Mouse (Mus musculus) midbrain, embryonic 14.5 days (tissue): ENCODE measurements around the gene Depp1. TPM values are rescaled to one million over a fixed set of nuclear protein-coding genes. Genes with fewer than 3 reads are reported as not detected.
A peak's percentile ranks its signal among the peaks of the same experiment; 100 is the strongest.

Source experiments
- ATAC-seq: fragments of 200-750 bp; cut with Nextera tagmentation; 2 replicates; pipeline ENCODE4 v1.8.0; 2017; ENCODE audit warnings: moderate number of reproducible peaks, moderate library complexity; ENCODE audit not compliant: low FRiP score, low TSS enrichment
- DNase-seq: peaks from one replicate; pipeline ENCODE4 v3.0.0-alpha.2; 2015
- H3K27ac ChIP-seq: fragments of 300-500 bp; sonication (generic); replicated peaks from 2 replicates; pipeline ENCODE4 v1.5.1; 2014; ENCODE audit warnings: mild to moderate bottlenecking, low read depth, low read length, moderate library complexity
- H3K27me3 ChIP-seq: fragments of 300-500 bp; sonication (generic); 2 replicates; pipeline ENCODE4 v1.6.1; 2014; ENCODE audit warnings: low read length, control low read depth, mixed read lengths; ENCODE audit not compliant: control insufficient read depth, insufficient read depth
- H3K36me3 ChIP-seq: fragments of 300-500 bp; sonication (generic); 2 replicates; pipeline ENCODE4 v1.6.1; 2014; ENCODE audit warnings: low read length, control low read depth; ENCODE audit not compliant: control insufficient read depth, insufficient read depth
- H3K4me1 ChIP-seq: fragments of 300-500 bp; sonication (generic); 2 replicates; pipeline ENCODE4 v1.6.1; 2014; ENCODE audit warnings: mild to moderate bottlenecking, antibody characterized with exemption, low read length, control low read depth; ENCODE audit not compliant: control insufficient read depth, insufficient read depth
- H3K4me2 ChIP-seq: fragments of 300-500 bp; sonication (generic); 2 replicates; pipeline ENCODE4 v1.6.1; 2014; ENCODE audit warnings: mild to moderate bottlenecking, low read length, moderate library complexity
- H3K4me3 ChIP-seq: fragments of 300-500 bp; sonication (generic); replicated peaks from 2 replicates; pipeline ENCODE4 v1.5.1; 2014; ENCODE audit warnings: low read depth, low read length
- H3K9ac ChIP-seq: fragments of 300-500 bp; sonication (generic); replicated peaks from 2 replicates; pipeline ENCODE4 v1.6.1; 2014; ENCODE audit warnings: mild to moderate bottlenecking, low read length, moderate library complexity
- H3K9me3 ChIP-seq: fragments of 300-500 bp; sonication (generic); 2 replicates; pipeline ENCODE4 v1.6.1; 2016; ENCODE audit warnings: low read length, control low read depth, mixed read lengths; ENCODE audit not compliant: control insufficient read depth
- WGBS: fragments of 180-500 bp; shearing (Covaris S2); extraction: QIAGEN DNeasy Blood & Tissue Kit; methylation state at CpG from one replicate; pipeline ENCODE4 v1.1.7; 2014; 5-methylcytosine and 5-hydroxymethylcytosine counted together
- polyA plus RNA-seq: library from polyadenylated mRNA; unstranded; fragments of >200 nt; fragmentation: Nextera tagmentation; extraction: Ambion mirVana; gene quantifications from 2 replicates; pipeline ENCODE4 v1.2.1, GENCODE M21; 2014

Depp1 gene
- polyA plus RNA-seq, 1 experiment from 2014 or later: 7.3 TPM

GRCm38 (mm10) chr6:116664031-116664430 is 13.6 kb downstream of the Depp1 start:
- no peaks in the 10 kb centered on the region for H3K27me3 ChIP-seq
- no peak overlapping the region for H3K27ac ChIP-seq
- H3K4me2 ChIP-seq: no peak overlapping the region
- H3K9ac ChIP-seq: no peak overlapping the region
- no peak overlapping the region for H3K4me3 ChIP-seq
- H3K36me3 ChIP-seq: no peaks in the 10 kb centered on the region
- no peaks in the 10 kb centered on the region for H3K4me1 ChIP-seq
- DNase-seq (no peak), ATAC-seq (no peak)
- no peaks in the 10 kb centered on the region for H3K9me3 ChIP-seq
- WGBS: 80% methylated on average over 6 of the region's 6 CpGs

GRCm38 (mm10) chr6:116664830-116665229 is 14.4 kb downstream of the Depp1 start:
- Histone ChIP-seq H3K4me2 (no peak overlapping the region), H3K4me1 (no peaks in the 10 kb centered on the region), H3K27ac (no peak overlapping the region), H3K9ac (no peak overlapping the region), H3K4me3 (no peak overlapping the region), H3K9me3 (no peaks in the 10 kb centered on the region), H3K36me3 (no peaks in the 10 kb centered on the region), H3K27me3 (no peaks in the 10 kb centered on the region)
- 74% methylated on average over 3 of the region's 3 CpGs for WGBS
- DNase-seq (no peak), ATAC-seq (no peak)

GRCm38 (mm10) chr6:116666085-116666750 is 15.8 kb downstream of the Depp1 start:
- Histone ChIP-seq H3K9ac (no peak overlapping the region), H3K4me1 (peaks cover 12% of the 10 kb centered on the region), H3K9me3 (no peaks in the 10 kb centered on the region), H3K4me3 (no peak overlapping the region), H3K36me3 (no peaks in the 10 kb centered on the region), H3K27me3 (no peaks in the 10 kb centered on the region), H3K4me2 (no peak overlapping the region), H3K27ac (no peak overlapping the region)
- 79% methylated on average over 12 of the region's 12 CpGs for WGBS
- DNase-seq (no peak), ATAC-seq (no peak)

DNA sequence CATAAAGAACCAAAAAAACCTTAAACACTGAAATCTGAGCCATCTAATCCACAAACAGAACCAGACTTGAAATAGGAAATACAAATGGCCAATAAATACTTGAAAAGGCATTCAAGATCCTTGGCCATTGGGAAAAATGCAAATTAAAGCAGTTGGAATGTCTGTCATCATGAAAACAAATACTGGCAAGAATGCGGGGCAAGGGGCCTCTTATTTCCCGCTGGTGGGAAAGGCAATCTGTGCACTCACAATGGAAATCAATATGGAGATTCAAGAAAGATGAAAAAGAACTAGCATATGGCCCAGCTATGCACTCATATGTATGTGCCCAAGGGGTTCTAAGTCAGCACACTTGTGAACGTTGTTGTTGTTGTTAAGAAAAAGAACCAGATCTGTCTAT is 16.5 kb downstream of the Depp1 start:
- peaks cover 14% of the 10 kb centered on the region for H3K4me1 ChIP-seq
- ATAC-seq (no peak), DNase-seq (peak; percentile 15)
- no peaks in the 10 kb centered on the region for H3K9me3 ChIP-seq
- no peak overlapping the region for H3K4me2 ChIP-seq
- WGBS: 19% methylated on average over 3 of the region's 3 CpGs
- H3K9ac ChIP-seq: no peak overlapping the region
- no peak overlapping the region for H3K4me3 ChIP-seq
- no peaks in the 10 kb centered on the region for H3K27me3 ChIP-seq
- H3K36me3 ChIP-seq: no peaks in the 10 kb centered on the region
- no peak overlapping the region for H3K27ac ChIP-seq

DNA sequence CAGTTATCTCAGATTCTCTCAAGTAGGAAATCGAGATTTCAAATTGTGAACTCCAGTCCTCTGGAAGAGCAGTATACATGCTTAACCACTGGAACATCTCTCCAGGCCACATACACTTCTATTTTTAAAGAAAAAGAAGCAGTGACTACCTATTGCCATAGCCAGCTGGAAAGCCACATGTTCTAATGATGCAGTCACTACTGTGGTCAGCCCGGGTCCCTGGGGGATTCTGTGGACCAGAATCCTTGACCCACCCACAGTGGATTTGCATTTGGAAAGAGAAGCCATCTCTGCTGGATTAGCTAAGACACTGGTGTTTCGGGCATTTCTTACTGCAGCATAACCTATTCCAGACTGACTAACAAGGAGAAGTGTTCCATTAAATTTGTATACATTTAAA is 17.0 kb downstream of the Depp1 start:
- no peak overlapping the region for H3K27ac ChIP-seq
- no peaks in the 10 kb centered on the region for H3K36me3 ChIP-seq
- ATAC-seq (no peak), DNase-seq (no peak)
- H3K4me1 ChIP-seq: peaks cover 14% of the 10 kb centered on the region
- H3K9me3 ChIP-seq: no peaks in the 10 kb centered on the region
- H3K4me2 ChIP-seq: no peak overlapping the region
- H3K27me3 ChIP-seq: no peaks in the 10 kb centered on the region
- WGBS: 47% methylated on average over 3 of the region's 3 CpGs
- no peak overlapping the region for H3K9ac ChIP-seq
- no peak overlapping the region for H3K4me3 ChIP-seq

DNA sequence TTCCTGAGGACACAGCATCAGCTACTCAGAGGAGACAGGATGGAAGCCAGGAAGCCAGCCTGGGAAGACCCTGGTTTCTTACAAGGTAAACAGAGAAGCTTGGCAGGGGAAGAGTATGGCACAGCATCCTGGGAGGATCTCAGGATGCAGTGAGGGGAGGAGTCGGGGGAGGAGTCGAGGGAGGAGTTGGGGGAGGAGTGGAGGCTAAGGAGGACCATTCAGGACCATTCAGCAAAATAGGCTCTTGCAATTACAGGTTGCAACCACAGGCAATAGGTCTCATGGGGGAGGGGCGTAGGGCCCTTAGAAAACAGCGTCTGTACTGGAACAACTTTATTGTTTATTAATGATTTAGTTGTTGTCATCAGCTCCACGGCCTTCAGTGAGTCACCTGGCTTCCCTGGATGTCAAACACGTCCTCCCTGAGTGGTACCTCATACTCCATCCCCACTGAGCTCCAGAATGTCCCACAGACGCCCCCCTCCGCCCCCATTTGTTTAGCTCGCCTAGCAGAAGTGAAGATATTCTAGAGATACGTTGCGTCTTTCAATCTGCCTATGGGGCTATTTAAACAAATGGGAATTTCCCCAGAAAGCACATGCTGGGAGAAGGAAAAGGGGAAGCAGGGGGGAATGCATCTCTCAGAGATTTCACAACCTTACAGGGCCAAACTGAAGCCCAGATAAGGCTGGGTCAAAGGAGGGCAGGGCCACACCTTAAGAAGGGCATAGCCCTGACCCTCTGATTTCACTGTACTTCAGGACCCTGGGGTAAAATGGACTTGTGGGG is 18.5 kb downstream of the Depp1 start:
- peaks cover 20% of the 10 kb centered on the region for H3K4me1 ChIP-seq
- DNase-seq: peak; percentile 8

GRCm38 (mm10) chr6:116670144-116670543 is 19.7 kb downstream of the Depp1 start:
- H3K36me3 ChIP-seq: no peaks in the 10 kb centered on the region
- peak overlapping the region; percentile 70 for H3K27ac ChIP-seq
- WGBS: 7% methylated on average over 6 of the region's 6 CpGs
- peaks cover 20% of the 10 kb centered on the region for H3K4me1 ChIP-seq
- peak overlapping the region; percentile 4; the same call in 1 of the 2 replicates for H3K4me2 ChIP-seq
- H3K9me3 ChIP-seq: no peaks in the 10 kb centered on the region
- no peak overlapping the region for H3K9ac ChIP-seq
- ATAC-seq: peak; percentile 18; the same call in 1 of the 2 replicates
- no peaks in the 10 kb centered on the region for H3K27me3 ChIP-seq
- no peak overlapping the region for H3K4me3 ChIP-seq
- peak; percentile 60 for DNase-seq

More for the DNA sequence above, 18.5 kb downstream of the Depp1 start:
- no peak for ATAC-seq
- Histone ChIP-seq H3K36me3 (no peaks in the 10 kb centered on the region), H3K27me3 (no peaks in the 10 kb centered on the region), H3K4me2 (no peak overlapping the region), H3K4me3 (no peak overlapping the region), H3K9me3 (no peaks in the 10 kb centered on the region), H3K27ac (no peak overlapping the region), H3K9ac (no peak overlapping the region)
- WGBS: 49% methylated on average over 11 of the region's 11 CpGs

GRCm38 (mm10) chr6:116671031-116671430 is 20.6 kb downstream of the Depp1 start:
- H3K27me3 ChIP-seq: no peaks in the 10 kb centered on the region
- H3K4me1 ChIP-seq: peaks cover 20% of the 10 kb centered on the region
- H3K4me2 ChIP-seq: peak overlapping the region; percentile 27; the same call in 1 of the 2 replicates
- H3K4me3 ChIP-seq: no peak overlapping the region
- H3K36me3 ChIP-seq: no peaks in the 10 kb centered on the region
- WGBS: 3% methylated on average over 5 of the region's 5 CpGs
- H3K9ac ChIP-seq: peak overlapping the region; percentile 34; the same call in 1 of the 2 replicates
- DNase-seq (peak; percentile 32), ATAC-seq (peak; percentile 35)
- no peaks in the 10 kb centered on the region for H3K9me3 ChIP-seq
- peak overlapping the region; percentile 70 for H3K27ac ChIP-seq
